Mouse (Mus musculus) liver, embryonic 15.5 days (tissue): ENCODE results near the gene Hectd1. TPM values are rescaled to one million over a fixed set of nuclear protein-coding genes. Genes with fewer than 3 reads are reported as not detected.
A peak's percentile ranks its signal among the peaks of the same experiment; 100 is the strongest.

Experiments used
- ATAC-seq: fragments of 200-750 bp; cut with Nextera tagmentation; 2 replicates; pipeline ENCODE4 v1.8.0; 2017; ENCODE audit warnings: moderate number of reproducible peaks, mild to moderate bottlenecking, moderate library complexity; ENCODE audit not compliant: insufficient read depth
- H3K27ac ChIP-seq: fragments of 300-500 bp; sonication (generic); replicated peaks from 2 replicates; pipeline ENCODE4 v1.5.1; 2015; ENCODE audit warnings: mild to moderate bottlenecking, inconsistent platforms
- H3K27me3 ChIP-seq: fragments of 300-500 bp; sonication (generic); 2 replicates; pipeline ENCODE4 v1.6.1; 2015; ENCODE audit warnings: mild to moderate bottlenecking, inconsistent platforms
- H3K36me3 ChIP-seq: fragments of 300-500 bp; sonication (generic); replicated peaks from 2 replicates; pipeline ENCODE4 v1.6.1; 2015; ENCODE audit warnings: moderate library complexity, mild to moderate bottlenecking, inconsistent platforms
- H3K4me1 ChIP-seq: fragments of 300-500 bp; sonication (generic); replicated peaks from 2 replicates; pipeline ENCODE4 v1.6.1; 2015; ENCODE audit warnings: inconsistent platforms
- H3K4me2 ChIP-seq: fragments of 300-500 bp; sonication (generic); 2 replicates; pipeline ENCODE4 v1.6.1; 2015; ENCODE audit warnings: moderate library complexity, mild to moderate bottlenecking, inconsistent platforms
- H3K4me3 ChIP-seq: fragments of 300-500 bp; sonication (generic); replicated peaks from 2 replicates; pipeline ENCODE4 v1.5.1; 2015; ENCODE audit warnings: mild to moderate bottlenecking, inconsistent platforms
- H3K9ac ChIP-seq: fragments of 300-500 bp; sonication (generic); 2 replicates; pipeline ENCODE4 v1.6.1; 2015; ENCODE audit warnings: moderate library complexity, mild to moderate bottlenecking, inconsistent platforms
- H3K9me3 ChIP-seq: fragments of 300-500 bp; sonication (generic); replicated peaks from 2 replicates; pipeline ENCODE4 v1.6.1; 2016; ENCODE audit warnings: inconsistent platforms
- WGBS: fragments of 180-500 bp; shearing (Covaris S2); methylation state at CpG from one replicate; pipeline ENCODE4 v1.1.7; 2015; ENCODE audit warnings: mixed read lengths; ENCODE audit not compliant: insufficient replicate concordance; 5-methylcytosine and 5-hydroxymethylcytosine counted together
- polyA plus RNA-seq: library from polyadenylated mRNA; unstranded; fragments of >200 nt; fragmentation: Nextera tagmentation; extraction: Ambion mirVana; gene quantifications from 2 replicates; pipeline ENCODE4 v1.2.1, GENCODE M21; 2015

Hectd1 gene
- polyA plus RNA-seq, 1 experiment from 2014 or later, result 24.0 TPM

DNA sequence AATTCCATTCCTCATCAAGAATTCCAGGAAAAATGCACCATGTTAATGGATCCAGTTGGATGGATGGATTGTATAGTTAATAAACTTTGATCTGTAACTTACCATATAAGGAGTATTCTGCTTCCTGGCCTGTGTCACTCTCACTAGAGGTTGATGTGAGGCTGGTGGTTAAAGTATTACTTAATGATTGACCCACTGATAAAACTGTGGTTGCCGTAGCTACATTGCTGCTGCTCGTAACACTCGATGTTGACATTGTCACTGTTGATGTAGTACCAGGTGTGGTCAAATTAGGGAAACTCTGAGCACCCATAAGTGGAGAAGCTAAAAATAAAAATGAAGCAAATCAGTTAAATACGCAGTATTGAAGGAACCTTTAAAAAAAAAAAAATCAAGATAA is 61.9 kb downstream of the Hectd1 start:
- Histone ChIP-seq H3K27me3 (no peaks in the 10 kb centered on the region), H3K4me2 (no peak overlapping the region), H3K27ac (no peak overlapping the region), H3K4me1 (0 out of 2 replicates have a peak, but pooled peaks cover 3% of the 10 kb centered on the region), H3K9me3 (no peaks in the 10 kb centered on the region), H3K9ac (no peak overlapping the region), H3K4me3 (no peak overlapping the region), H3K36me3 (peaks cover 81% of the 10 kb centered on the region)
- 75% methylated on average over 4 of the region's 4 CpGs for whole genome bisulfite sequencing
- 0 out of 2 replicates have a peak, but pooled peaks have one; percentile 37 for ATAC-seq

DNA sequence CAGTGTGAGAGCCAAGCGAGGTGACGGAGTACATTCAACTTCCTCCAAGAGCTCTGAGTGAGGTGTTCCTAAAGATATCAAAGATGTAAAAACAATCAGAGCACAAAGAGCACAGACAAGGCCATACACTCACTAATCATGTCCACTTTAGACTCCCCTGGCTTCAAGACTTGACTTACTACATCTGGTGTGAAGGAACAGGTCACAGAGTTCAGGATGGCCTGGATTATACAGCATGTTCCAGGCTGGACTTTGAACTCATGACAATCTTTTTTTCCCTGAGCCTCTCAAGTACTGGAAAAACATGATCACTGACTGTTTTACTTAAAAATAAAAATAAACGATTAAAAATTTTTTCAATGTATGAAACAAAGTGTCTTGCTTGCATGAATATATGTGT is 70.0 kb downstream of the Hectd1 start:
- no peak for ATAC-seq
- no peak overlapping the region for H3K9ac ChIP-seq
- no peak overlapping the region for H3K27ac ChIP-seq
- H3K4me1 ChIP-seq, result peaks cover 3% of the 10 kb centered on the region; the same call in 1 of the 2 replicates
- H3K9me3 ChIP-seq, result no peaks in the 10 kb centered on the region
- no peak overlapping the region for H3K4me2 ChIP-seq
- no peak overlapping the region for H3K4me3 ChIP-seq
- H3K36me3 ChIP-seq, result peaks cover 89% of the 10 kb centered on the region
- WGBS, result 89% methylated on average over 3 of the region's 3 CpGs
- no peaks in the 10 kb centered on the region for H3K27me3 ChIP-seq

- H3K4me2 ChIP-seq, result no peak overlapping the region
- H3K9ac ChIP-seq, result no peak overlapping the region
- no peaks in the 10 kb centered on the region for H3K27me3 ChIP-seq
- ATAC-seq, result no peak
- H3K27ac ChIP-seq, result no peak overlapping the region
- H3K4me1 ChIP-seq, result peaks cover 3% of the 10 kb centered on the region; the same call in 1 of the 2 replicates
- H3K4me3 ChIP-seq, result no peak overlapping the region
- peaks cover 89% of the 10 kb centered on the region for H3K36me3 ChIP-seq
- H3K9me3 ChIP-seq, result no peaks in the 10 kb centered on the region
These were observed 72.8 kb downstream of the Hectd1 start for GRCm38 (mm10) chr12:51756599-51756961.

- Histone ChIP-seq H3K9ac (no peak overlapping the region), H3K4me3 (no peak overlapping the region), H3K4me1 (peaks cover 3% of the 10 kb centered on the region; the same call in 1 of the 2 replicates), H3K36me3 (peaks cover 90% of the 10 kb centered on the region), H3K27ac (no peak overlapping the region), H3K27me3 (no peaks in the 10 kb centered on the region), H3K4me2 (no peak overlapping the region), H3K9me3 (no peaks in the 10 kb centered on the region)
- ATAC-seq, result no peak
- 87% methylated on average over 12 of the region's 12 CpGs for WGBS
These were observed 73.3 kb downstream of the Hectd1 start for GRCm38 (mm10) chr12:51755938-51756598.

- Histone ChIP-seq H3K4me3 (no peak overlapping the region), H3K36me3 (peaks cover 93% of the 10 kb centered on the region), H3K9me3 (no peaks in the 10 kb centered on the region), H3K4me2 (no peak overlapping the region), H3K4me1 (no peaks in the 10 kb centered on the region), H3K27me3 (no peaks in the 10 kb centered on the region), H3K27ac (no peak overlapping the region), H3K9ac (no peak overlapping the region)
- no peak for ATAC-seq
- 79% methylated on average over 2 of the region's 2 CpGs for WGBS
These were observed 82.0 kb downstream of the Hectd1 start for GRCm38 (mm10) chr12:51747348-51747747.

DNA sequence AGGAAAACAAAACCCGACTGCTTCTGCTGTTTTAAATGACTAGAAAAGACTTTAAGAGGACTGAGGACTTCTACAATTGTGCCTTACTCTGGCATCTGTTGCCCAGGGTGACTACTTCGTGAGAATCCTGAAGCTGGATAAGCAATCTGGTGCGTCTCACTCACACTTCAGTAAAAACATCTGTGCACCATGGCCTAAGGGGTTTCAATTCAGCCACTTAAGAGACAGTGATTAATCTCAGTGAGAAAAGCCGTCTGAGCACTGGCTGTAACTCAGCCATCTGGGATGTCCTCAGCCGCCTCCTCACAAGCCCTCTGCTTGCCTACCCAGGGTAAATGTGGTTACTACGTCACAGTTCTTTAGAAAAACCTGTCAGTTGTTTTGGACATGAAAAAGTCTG is 84.4 kb downstream of the Hectd1 start:
- Histone ChIP-seq H3K4me3 (no peak overlapping the region), H3K9ac (no peak overlapping the region), H3K27ac (no peak overlapping the region), H3K4me1 (no peaks in the 10 kb centered on the region), H3K27me3 (no peaks in the 10 kb centered on the region), H3K9me3 (no peaks in the 10 kb centered on the region), H3K36me3 (peaks cover 83% of the 10 kb centered on the region), H3K4me2 (no peak overlapping the region)
- no peak for ATAC-seq
- WGBS, result 87% methylated on average over 6 of the region's 6 CpGs

- WGBS, result 68% methylated on average over 6 of the region's 6 CpGs
- no peak overlapping the region for H3K4me3 ChIP-seq
- peaks cover 54% of the 10 kb centered on the region for H3K36me3 ChIP-seq
- H3K4me1 ChIP-seq, result no peaks in the 10 kb centered on the region
- H3K9ac ChIP-seq, result no peak overlapping the region
- ATAC-seq, result no peak
- H3K9me3 ChIP-seq, result no peaks in the 10 kb centered on the region
- H3K27ac ChIP-seq, result no peak overlapping the region
- H3K4me2 ChIP-seq, result no peak overlapping the region
- H3K27me3 ChIP-seq, result no peaks in the 10 kb centered on the region
These were observed 87.6 kb downstream of the Hectd1 start for GRCm38 (mm10) chr12:51741690-51742089.

DNA sequence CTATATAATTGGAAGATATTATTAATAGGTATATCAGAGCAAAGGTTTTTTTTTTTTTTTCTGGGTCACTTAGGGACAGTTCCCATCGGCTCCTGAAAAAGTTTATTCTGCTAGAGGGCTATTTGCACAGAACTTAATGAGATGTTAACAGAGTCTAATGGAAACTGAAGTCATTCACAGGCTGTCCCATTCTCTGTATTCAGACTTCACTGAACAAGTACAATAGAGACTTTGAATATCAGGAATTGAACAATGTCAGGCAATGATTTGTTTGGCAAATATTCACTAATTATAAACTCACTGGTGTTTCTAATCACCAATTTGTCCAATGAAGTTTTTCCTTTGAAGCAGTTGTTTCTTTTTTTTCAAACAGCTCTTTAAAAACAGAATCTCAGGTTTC is 92.5 kb downstream of the Hectd1 start:
- H3K4me2 ChIP-seq, result no peak overlapping the region
- H3K27ac ChIP-seq, result no peak overlapping the region
- H3K27me3 ChIP-seq, result no peaks in the 10 kb centered on the region
- peaks cover 10% of the 10 kb centered on the region for H3K36me3 ChIP-seq
- H3K9me3 ChIP-seq, result no peaks in the 10 kb centered on the region
- ATAC-seq, result no peak
- no peak overlapping the region for H3K9ac ChIP-seq
- no peaks in the 10 kb centered on the region for H3K4me1 ChIP-seq
- WGBS, result 61% methylated on average over 1 of the region's 1 CpGs
- no peak overlapping the region for H3K4me3 ChIP-seq

GRCm38 (mm10) chr12:51736381-51736780 is 93.0 kb downstream of the Hectd1 start:
- no peaks in the 10 kb centered on the region for H3K27me3 ChIP-seq
- no peaks in the 10 kb centered on the region for H3K9me3 ChIP-seq
- H3K4me1 ChIP-seq, result no peaks in the 10 kb centered on the region
- no peak overlapping the region for H3K27ac ChIP-seq
- no peak overlapping the region for H3K9ac ChIP-seq
- 66% methylated on average over 3 of the region's 3 CpGs for WGBS
- no peak overlapping the region for H3K4me3 ChIP-seq
- no peak overlapping the region for H3K4me2 ChIP-seq
- no peak for ATAC-seq
- H3K36me3 ChIP-seq, result peaks cover 5% of the 10 kb centered on the region

GRCm38 (mm10) chr12:51735840-51736271 is 93.5 kb downstream of the Hectd1 start:
- H3K27me3 ChIP-seq, result no peaks in the 10 kb centered on the region
- H3K36me3 ChIP-seq, result peaks cover under 1% of the 10 kb centered on the region
- no peak for ATAC-seq
- WGBS, result 59% methylated on average over 7 of the region's 7 CpGs
- H3K4me1 ChIP-seq, result no peaks in the 10 kb centered on the region
- no peak overlapping the region for H3K27ac ChIP-seq
- no peak overlapping the region for H3K4me2 ChIP-seq
- no peak overlapping the region for H3K4me3 ChIP-seq
- H3K9me3 ChIP-seq, result no peaks in the 10 kb centered on the region
- H3K9ac ChIP-seq, result no peak overlapping the region

- Histone ChIP-seq H3K4me2 (no peak overlapping the region), H3K4me3 (no peak overlapping the region), H3K36me3 (no peaks in the 10 kb centered on the region), H3K27ac (no peak overlapping the region), H3K4me1 (no peaks in the 10 kb centered on the region), H3K9ac (no peak overlapping the region), H3K27me3 (no peaks in the 10 kb centered on the region), H3K9me3 (no peaks in the 10 kb centered on the region)
- 0 out of 2 replicates have a peak, but pooled peaks have one; percentile 15 for ATAC-seq
- WGBS, result 72% methylated on average over 14 of the region's 14 CpGs
These were observed 94.6 kb downstream of the Hectd1 start for GRCm38 (mm10) chr12:51734605-51735211.

DNA sequence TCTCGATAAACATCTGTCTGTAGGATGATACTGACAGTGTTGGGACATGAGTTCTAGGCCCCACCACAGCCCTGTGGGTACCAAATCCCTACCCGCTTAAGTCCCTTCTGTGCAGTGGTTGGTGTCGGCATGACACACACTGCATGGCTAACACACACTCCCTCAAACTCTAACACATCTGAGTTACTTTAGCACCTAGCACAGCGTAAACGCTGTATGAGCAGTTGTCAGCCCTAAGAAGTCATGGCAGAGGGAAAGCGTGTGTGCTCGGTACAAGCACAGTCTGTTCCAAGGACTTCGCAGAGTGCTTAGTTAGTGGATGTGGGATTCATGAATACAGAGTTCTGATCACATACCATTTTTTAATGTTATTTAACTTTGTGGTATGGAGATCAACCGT is 99.5 kb downstream of the Hectd1 start:
- 86% methylated on average over 9 of the region's 9 CpGs for WGBS
- Histone ChIP-seq H3K9me3 (no peaks in the 10 kb centered on the region), H3K4me1 (no peaks in the 10 kb centered on the region), H3K27ac (no peak overlapping the region), H3K9ac (no peak overlapping the region), H3K36me3 (no peaks in the 10 kb centered on the region), H3K27me3 (no peaks in the 10 kb centered on the region), H3K4me3 (no peak overlapping the region), H3K4me2 (no peak overlapping the region)
- no peak for ATAC-seq
